Mouse (Mus musculus) embryonic facial prominence, embryonic 11.5 days (tissue): Measurements from ENCODE around the gene Cfap61. TPM values are rescaled to one million over a fixed set of nuclear protein-coding genes. Genes with fewer than 3 reads are reported as not detected.

ENCODE experiments used
- ATAC-seq: fragments of 200-750 bp; cut with Nextera tagmentation; replicated peaks from 2 replicates; pipeline ENCODE4 v1.8.0; 2017; ENCODE audit warnings: low read depth; ENCODE audit not compliant: insufficient number of reproducible peaks, low FRiP score, low TSS enrichment
- DNase-seq: peaks from one replicate; pipeline ENCODE4 v3.0.0-alpha.2; 2015; ENCODE audit warnings: low spot score
- H3K27ac ChIP-seq: fragments of 300-500 bp; sonication (generic); replicated peaks from 2 replicates; pipeline ENCODE4 v1.5.1; 2014; ENCODE audit warnings: mild to moderate bottlenecking, low read depth, low read length, control low read depth
- H3K27me3 ChIP-seq: fragments of 300-500 bp; sonication (generic); 2 replicates; pipeline ENCODE4 v1.6.1; 2014; ENCODE audit warnings: mild to moderate bottlenecking, low read length, moderate library complexity, mixed read lengths; ENCODE audit not compliant: control insufficient read depth, insufficient read depth
- H3K36me3 ChIP-seq: fragments of 300-500 bp; sonication (generic); replicated peaks from 2 replicates; pipeline ENCODE4 v1.6.1; 2014; ENCODE audit warnings: low read depth, mild to moderate bottlenecking, low read length, moderate library complexity, mixed read lengths; ENCODE audit not compliant: control insufficient read depth, insufficient read depth
- H3K4me1 ChIP-seq: fragments of 300-500 bp; sonication (generic); 2 replicates; pipeline ENCODE4 v1.6.1; 2014; ENCODE audit warnings: low read length, mixed read lengths; ENCODE audit not compliant: control insufficient read depth, insufficient read depth
- H3K4me2 ChIP-seq: fragments of 300-500 bp; sonication (generic); 2 replicates; pipeline ENCODE4 v1.6.1; 2014; ENCODE audit warnings: low read depth, mild to moderate bottlenecking, control low read depth, low read length, moderate library complexity
- H3K4me3 ChIP-seq: fragments of 300-500 bp; sonication (generic); 2 replicates; pipeline ENCODE4 v1.5.1; 2014; ENCODE audit warnings: low read depth, low read length, control low read depth
- H3K9ac ChIP-seq: fragments of 300-500 bp; sonication (generic); replicated peaks from 2 replicates; pipeline ENCODE4 v1.6.1; 2014; ENCODE audit warnings: mild to moderate bottlenecking, control low read depth, low read length
- H3K9me3 ChIP-seq: fragments of 300-500 bp; sonication (generic); replicated peaks from 2 replicates; pipeline ENCODE4 v1.6.1; 2016; ENCODE audit warnings: mild to moderate bottlenecking, low read length, inconsistent platforms, mixed read lengths; ENCODE audit not compliant: control insufficient read depth
- WGBS: fragments of 180-500 bp; shearing (Covaris S2); extraction: QIAGEN DNeasy Blood & Tissue Kit; methylation state at CpG from one replicate; pipeline ENCODE4 v1.1.7; 2014; 5-methylcytosine and 5-hydroxymethylcytosine counted together
- polyA plus RNA-seq: library from polyadenylated mRNA; unstranded; fragments of >200 nt; fragmentation: Nextera tagmentation; extraction: Ambion mirVana; gene quantifications from 2 replicates; pipeline ENCODE4 v1.2.1, GENCODE M21; 2014

Cfap61 gene
- polyA plus RNA-seq, 1 experiment from 2014 or later = 0.38 TPM

DNA sequence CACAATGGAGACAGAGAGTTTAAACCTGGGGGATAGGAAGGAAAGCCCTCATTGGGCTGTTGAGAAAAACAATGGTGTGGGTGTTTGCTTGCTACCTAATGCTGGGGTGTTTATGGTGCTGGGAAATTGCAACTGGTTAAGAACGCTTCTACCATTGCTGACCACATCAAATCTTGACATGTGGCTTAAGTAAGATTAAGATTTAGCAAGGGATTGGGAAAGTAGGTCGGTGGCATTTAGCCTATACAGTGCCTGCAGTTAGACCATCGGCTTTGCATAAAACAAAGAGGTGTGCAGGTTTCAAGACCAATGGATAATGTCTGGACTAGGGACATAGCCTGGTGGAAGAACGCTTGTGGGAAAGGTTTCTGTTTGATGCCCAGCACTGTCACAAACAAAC is 113.1 kb downstream of the Cfap61 start:
- Histone ChIP-seq H3K4me2 (no peak overlapping the region), H3K9ac (no peak overlapping the region)
- 75% methylated on average over 4 of the region's 4 CpGs for WGBS

DNA sequence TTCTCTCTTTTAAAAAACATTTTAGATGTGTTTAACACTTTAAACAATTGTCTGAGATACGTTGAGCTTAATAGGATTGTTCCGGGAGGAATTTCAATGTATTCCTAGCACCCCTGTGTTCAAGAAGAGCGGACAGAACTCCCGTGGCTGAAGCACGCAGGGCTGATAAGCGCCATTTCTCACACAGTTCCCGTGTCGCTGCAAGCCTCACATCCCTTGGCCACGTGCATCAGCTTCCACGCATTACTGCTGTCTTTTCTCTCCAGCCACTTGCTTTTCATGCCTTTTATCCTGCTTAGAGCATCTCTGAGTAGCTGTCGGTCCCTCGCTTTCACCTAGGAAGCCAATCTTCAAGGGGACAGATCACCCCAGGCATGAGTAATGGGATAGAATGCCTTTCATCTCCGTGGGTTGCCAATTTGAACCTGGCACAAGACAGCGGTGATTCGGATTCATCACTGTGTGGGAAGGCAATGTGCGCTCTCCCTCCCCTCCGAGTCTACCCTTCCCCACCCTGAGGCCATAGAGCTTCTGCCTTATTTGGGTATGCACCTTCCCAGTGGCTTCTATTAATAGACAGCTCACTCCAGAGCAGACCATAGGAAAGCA is 113.7 kb downstream of the Cfap61 start:
- ATAC-seq (no peak), DNase-seq (no peak)
- H3K4me3 ChIP-seq = no peak overlapping the region
- no peaks in the 10 kb centered on the region for H3K36me3 ChIP-seq
- WGBS = 75% methylated on average over 17 of the region's 17 CpGs
- H3K4me2 ChIP-seq = no peak overlapping the region
- H3K9ac ChIP-seq = no peak overlapping the region
- H3K27ac ChIP-seq = no peak overlapping the region
- H3K4me1 ChIP-seq = no peaks in the 10 kb centered on the region
- H3K9me3 ChIP-seq = no peaks in the 10 kb centered on the region
- no peaks in the 10 kb centered on the region for H3K27me3 ChIP-seq

More for the DNA sequence above, 113.1 kb downstream of the Cfap61 start:
- Histone ChIP-seq H3K27me3 (no peaks in the 10 kb centered on the region), H3K4me3 (no peak overlapping the region), H3K4me1 (no peaks in the 10 kb centered on the region), H3K27ac (no peak overlapping the region), H3K9me3 (no peaks in the 10 kb centered on the region), H3K36me3 (no peaks in the 10 kb centered on the region)
- DNase-seq (no peak), ATAC-seq (no peak)

DNA sequence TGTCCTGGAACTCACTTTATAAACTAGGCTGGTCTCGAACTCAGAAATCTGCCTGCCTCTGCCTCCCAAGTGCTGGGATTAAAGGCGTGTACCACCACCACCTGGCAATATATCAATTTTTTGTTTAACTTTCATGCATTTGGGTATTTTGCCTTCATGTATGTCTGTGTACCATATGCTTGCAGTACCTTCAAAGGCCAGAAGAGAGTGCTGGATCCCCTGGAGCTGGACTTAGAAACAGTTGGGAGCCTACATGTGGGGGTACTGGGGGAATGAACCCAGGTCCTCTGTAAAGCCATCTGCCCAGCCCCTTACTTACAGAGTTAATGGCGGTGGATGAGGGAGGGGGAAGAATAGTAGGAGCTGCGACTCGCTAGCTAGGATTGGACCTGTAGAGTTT is 114.8 kb downstream of the Cfap61 start:
- no peak for DNase-seq
- no peak for ATAC-seq
- Histone ChIP-seq H3K4me2 (no peak overlapping the region), H3K27me3 (no peaks in the 10 kb centered on the region), H3K4me3 (no peak overlapping the region), H3K9ac (no peak overlapping the region), H3K9me3 (no peaks in the 10 kb centered on the region), H3K4me1 (no peaks in the 10 kb centered on the region), H3K36me3 (no peaks in the 10 kb centered on the region), H3K27ac (no peak overlapping the region)
- WGBS = 86% methylated on average over 5 of the region's 5 CpGs

DNA sequence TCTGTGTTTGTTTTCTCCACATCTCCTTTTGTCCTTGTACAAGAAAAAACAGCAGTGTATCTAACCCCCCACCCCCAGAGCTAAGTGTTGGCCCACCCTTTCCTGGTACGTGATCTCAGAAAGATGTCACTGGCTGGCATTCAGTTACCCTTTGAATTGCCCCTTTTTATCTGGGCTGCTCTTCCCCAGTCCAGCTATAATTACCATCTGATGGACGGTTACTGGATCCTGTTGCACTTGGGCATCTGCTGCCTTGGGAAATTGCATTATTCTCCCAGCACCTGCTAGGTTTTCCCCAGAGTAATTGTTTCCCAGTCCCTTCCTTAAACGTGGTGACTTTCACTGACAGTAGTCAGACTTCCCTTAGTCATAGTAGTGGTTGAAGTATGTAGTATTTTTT is 115.5 kb downstream of the Cfap61 start:
- DNase-seq = no peak
- 44% methylated on average over 3 of the region's 3 CpGs for WGBS
- no peak overlapping the region for H3K27ac ChIP-seq

DNA sequence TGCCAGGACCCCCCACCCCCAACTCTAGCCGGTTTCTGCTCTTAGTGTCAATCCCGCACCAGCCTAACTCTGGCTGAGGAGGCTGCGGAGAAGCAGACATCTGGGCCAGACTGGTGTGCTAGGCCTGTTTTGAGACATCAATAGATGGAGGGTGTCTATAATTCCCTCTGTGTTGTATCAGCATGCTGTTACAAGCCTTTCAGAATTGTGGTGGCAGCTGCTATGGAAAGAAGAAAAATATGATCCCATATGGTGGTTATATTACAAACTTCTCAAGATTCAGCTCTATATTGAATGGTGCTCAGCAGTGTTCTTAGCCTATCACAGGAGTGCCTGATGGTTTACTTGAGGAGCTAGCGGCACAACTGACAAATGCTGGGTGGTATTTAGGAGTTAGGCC is 116.8 kb downstream of the Cfap61 start:
- Histone ChIP-seq H3K9me3 (no peaks in the 10 kb centered on the region), H3K4me3 (no peak overlapping the region), H3K4me1 (no peaks in the 10 kb centered on the region), H3K36me3 (no peaks in the 10 kb centered on the region), H3K27me3 (no peaks in the 10 kb centered on the region), H3K4me2 (no peak overlapping the region), H3K27ac (no peak overlapping the region), H3K9ac (no peak overlapping the region)
- DNase-seq (no peak), ATAC-seq (no peak)
- 83% methylated on average over 4 of the region's 4 CpGs for WGBS

More for the DNA sequence above, 115.5 kb downstream of the Cfap61 start:
- Histone ChIP-seq H3K9me3 (no peaks in the 10 kb centered on the region), H3K27me3 (no peaks in the 10 kb centered on the region), H3K36me3 (no peaks in the 10 kb centered on the region), H3K4me3 (no peak overlapping the region), H3K9ac (no peak overlapping the region), H3K4me2 (no peak overlapping the region), H3K4me1 (no peaks in the 10 kb centered on the region)
- no peak for ATAC-seq

DNA sequence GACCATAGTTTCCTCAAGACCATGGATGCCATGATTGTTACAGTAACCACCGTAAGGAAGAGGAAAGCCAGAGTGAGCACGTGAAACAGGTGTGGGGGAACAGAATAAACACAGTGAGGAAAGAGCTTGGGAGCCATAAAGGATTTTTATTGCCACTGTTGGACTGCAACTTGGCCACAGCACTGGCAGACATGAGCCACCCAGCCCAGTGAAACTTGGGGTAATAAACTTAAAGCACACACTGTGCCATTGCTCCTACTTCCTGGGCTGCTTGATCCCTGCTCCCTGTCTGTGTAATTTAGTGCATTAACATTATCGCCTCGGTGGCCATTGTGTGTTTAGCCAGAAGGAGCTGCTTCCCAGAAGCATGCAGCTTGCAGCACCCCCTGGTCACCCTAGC is 122.5 kb downstream of the Cfap61 start:
- H3K4me2 ChIP-seq = no peak overlapping the region
- H3K9ac ChIP-seq = no peak overlapping the region
- DNase-seq = no peak
- H3K4me3 ChIP-seq = no peak overlapping the region
- H3K27me3 ChIP-seq = no peaks in the 10 kb centered on the region
- H3K36me3 ChIP-seq = no peaks in the 10 kb centered on the region
- H3K27ac ChIP-seq = no peak overlapping the region
- no peaks in the 10 kb centered on the region for H3K4me1 ChIP-seq
- 83% methylated on average over 4 of the region's 4 CpGs for WGBS
- no peak for ATAC-seq
- no peaks in the 10 kb centered on the region for H3K9me3 ChIP-seq

DNA sequence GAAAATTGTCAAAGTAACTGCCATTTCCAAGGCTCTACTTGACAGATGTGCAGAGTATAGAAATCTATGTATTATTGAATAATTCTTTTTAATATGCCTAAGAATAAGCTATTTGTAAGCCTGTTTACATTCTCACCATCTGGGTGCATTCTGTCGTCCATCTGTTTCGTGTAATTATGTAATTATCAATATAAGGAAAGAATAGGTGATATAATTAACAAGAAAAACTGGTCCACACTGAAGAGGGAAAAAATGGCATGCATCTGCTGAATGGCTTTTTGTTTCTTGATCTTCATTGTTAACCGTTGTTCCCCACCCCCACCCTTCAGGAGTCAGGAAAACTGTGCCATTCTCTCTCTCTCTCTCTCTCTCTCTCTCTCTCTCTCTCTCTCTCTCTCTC is 124.2 kb downstream of the Cfap61 start:
- Histone ChIP-seq H3K4me2 (no peak overlapping the region), H3K4me3 (no peak overlapping the region), H3K36me3 (no peaks in the 10 kb centered on the region), H3K4me1 (peaks cover 2% of the 10 kb centered on the region; the same call in 1 of the 2 replicates), H3K27me3 (no peaks in the 10 kb centered on the region), H3K9ac (no peak overlapping the region), H3K27ac (no peak overlapping the region), H3K9me3 (no peaks in the 10 kb centered on the region)
- DNase-seq = no peak
- no peak for ATAC-seq
- 44% methylated on average over 3 of the region's 3 CpGs for WGBS

DNA sequence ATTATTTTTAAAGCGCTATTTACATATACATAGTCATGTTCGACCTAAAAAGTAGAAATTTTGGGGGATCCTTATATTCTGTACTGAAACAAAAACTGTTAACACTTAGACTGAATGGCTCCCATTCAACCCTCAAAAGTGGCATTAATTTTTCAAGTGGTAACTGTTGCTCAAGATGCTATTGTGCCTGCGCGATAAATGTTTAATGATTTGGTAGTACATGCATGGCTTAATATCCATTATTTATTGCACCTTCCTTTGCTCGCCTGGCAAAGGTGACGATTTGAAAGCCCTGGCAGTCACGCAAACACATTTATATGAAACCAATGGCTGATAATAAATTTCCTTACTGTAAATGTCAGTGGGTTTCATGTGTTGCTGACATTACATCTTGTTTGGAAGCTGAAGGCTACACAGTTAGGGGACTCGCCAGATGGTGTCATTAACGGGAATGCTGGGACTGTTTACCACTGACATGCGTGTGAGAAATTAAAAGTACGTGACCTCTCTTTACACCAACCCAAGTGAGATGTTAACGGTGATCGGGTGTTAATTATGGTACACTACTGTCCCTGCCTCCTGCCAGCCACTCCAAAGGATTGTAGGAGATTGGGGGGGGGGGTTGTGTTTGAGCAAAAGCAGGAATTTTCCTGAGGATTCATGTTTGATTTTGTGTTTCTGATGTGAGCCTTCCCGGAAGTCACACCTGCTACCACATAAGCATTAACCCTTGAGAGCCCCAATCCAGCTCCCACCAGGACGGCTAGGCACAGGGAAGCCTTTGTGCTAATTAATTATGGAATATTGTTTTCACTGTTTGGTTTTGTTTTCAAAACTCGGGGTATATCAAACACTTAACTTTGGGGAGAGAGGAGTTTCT is 127.1 kb downstream of the Cfap61 start:
- no peak overlapping the region for H3K4me2 ChIP-seq
- 68% methylated on average over 16 of the region's 16 CpGs for WGBS
- no peak for DNase-seq
- H3K9me3 ChIP-seq = no peaks in the 10 kb centered on the region
- no peak overlapping the region for H3K4me3 ChIP-seq
- H3K9ac ChIP-seq = no peak overlapping the region
- ATAC-seq = no peak
- no peaks in the 10 kb centered on the region for H3K27me3 ChIP-seq
- H3K27ac ChIP-seq = no peak overlapping the region
- peaks cover 2% of the 10 kb centered on the region; the same call in 1 of the 2 replicates for H3K4me1 ChIP-seq
- no peaks in the 10 kb centered on the region for H3K36me3 ChIP-seq
